Mouse (Mus musculus) hindbrain, embryonic 10.5 days (tissue): ENCODE measurements around the gene Olfr509. TPM values are rescaled to one million over a fixed set of nuclear protein-coding genes. Genes with fewer than 3 reads are reported as not detected.

Experiments used
- polyA plus RNA-seq: library from polyadenylated mRNA; unstranded; fragments of >200 nt; fragmentation: Nextera tagmentation; extraction: Ambion mirVana; gene quantifications from 2 replicates; pipeline ENCODE4 v1.2.1, GENCODE M21; 2016

Gene Olfr509
- polyA plus RNA-seq, 1 experiment from 2014 or later = not detected

Other genes with a start within 250 kb of the Olfr509 start
- gene Olfr497, start 231.5 kb downstream of the Olfr509 start, polyA plus RNA-seq = not detected in 2 replicates
- gene Olfr498, start 186.6 kb downstream of the Olfr509 start, polyA plus RNA-seq = not detected in 2 replicates
- not detected in 2 replicates for gene Olfr502, start 126.8 kb downstream of the Olfr509 start, polyA plus RNA-seq
- not detected in 2 replicates for gene Olfr503, start 107.4 kb downstream of the Olfr509 start, polyA plus RNA-seq
- gene Olfr504, start 86.1 kb downstream of the Olfr509 start, polyA plus RNA-seq = not detected in 2 replicates
- gene Olfr506, start 41.1 kb downstream of the Olfr509 start, polyA plus RNA-seq = not detected in 2 replicates
- gene Olfr507, start 30.1 kb downstream of the Olfr509 start, polyA plus RNA-seq = not detected in 2 replicates
- gene Olfr508, start 21.9 kb downstream of the Olfr509 start, polyA plus RNA-seq = not detected in 2 replicates
- gene Olfr510, start 14.5 kb upstream of the Olfr509 start, polyA plus RNA-seq = not detected in 2 replicates
- not detected in 2 replicates for gene Olfr512, start 61.4 kb upstream of the Olfr509 start, polyA plus RNA-seq
- not detected in 2 replicates for gene Olfr513, start 99.1 kb upstream of the Olfr509 start, polyA plus RNA-seq
- not detected in 2 replicates for gene Olfr514, start 174.1 kb upstream of the Olfr509 start, polyA plus RNA-seq
- gene Olfr516, start 198.6 kb upstream of the Olfr509 start, polyA plus RNA-seq = not detected in 2 replicates
- gene Olfr517, start 220.5 kb upstream of the Olfr509 start, polyA plus RNA-seq = not detected in 2 replicates
- not detected in 2 replicates for gene Olfr518, start 233.1 kb upstream of the Olfr509 start, polyA plus RNA-seq
- not detected in 2 replicates for gene Olfr519, start 242.5 kb upstream of the Olfr509 start, polyA plus RNA-seq